Mouse (Mus musculus) embryo, embryonic 10 days (tissue): ENCODE measurements around the gene Gm21746.
"Not testable (repeated sequence)": the region's sequence is repeated elsewhere in the genome, so short reads cannot be mapped to it uniquely, and the experiment has no call there.

Source experiments
- DNase-seq: peaks from one replicate; pipeline ENCODE4 v3.0.0-alpha.2; 2015; ENCODE audit warnings: low spot score

Gm21746 gene

GRCm38 (mm10) chrY:6237895-6238294 lies at the start of gene Gm21746:
Gene Gm21746, minus strand, starts transcription at chrY:6237995.
- not testable (repeated sequence) for DNase-seq

DNA sequence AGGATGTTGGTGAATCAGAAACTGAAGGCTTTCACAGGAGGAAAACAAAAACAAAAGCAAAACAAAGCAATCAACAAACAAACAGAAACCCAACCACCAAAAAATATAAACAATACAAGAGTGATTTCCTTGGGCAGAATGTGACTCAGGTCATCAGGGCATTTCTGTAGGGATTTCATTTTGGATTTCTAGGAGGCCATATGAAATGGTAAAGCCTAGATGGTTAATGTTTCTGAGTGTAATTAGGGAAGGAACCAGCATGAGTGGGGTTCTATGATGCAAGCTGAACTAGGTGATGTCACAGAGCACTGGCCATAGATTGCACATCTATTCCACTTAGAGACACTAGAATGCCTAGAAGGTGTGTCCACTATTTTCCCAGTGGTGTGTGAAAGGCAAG lies 29.0 kb upstream of the Gm21746 start, which contains the start of gene Gm20873:
Gene Gm20873, plus strand, starts transcription at position 301 of the 400 bp plus-strand sequence.
- DNase-seq = not testable (repeated sequence)
